Mouse (Mus musculus): Measurements from ENCODE around the gene Pcgf1. TPM values are rescaled to one million over a fixed set of nuclear protein-coding genes. Genes with fewer than 3 reads are reported as not detected.

Gene Pcgf1
- total RNA-seq, 2 experiments from 2014 or later = 11.5 to 20.3 TPM

GRCm38 (mm10) chr6:83098411-83098810 lies 20.7 kb downstream of the Pcgf1 start:
- no peak for ATAC-seq (replicated peaks; ENCODE audit: poor library complexity, severe bottlenecking)

- ATAC-seq (replicated peaks; ENCODE audit: poor library complexity, severe bottlenecking) = peak; percentile 82
Measured at GRCm38 (mm10) chr6:83101316-83101687, 23.6 kb downstream of the Pcgf1 start, which contains the start of the genes Ccdc142 and Gm42688. Ccdc142 (plus strand) TSS chr6:83101601. Gm42688 (plus strand) TSS chr6:83101617.

- ATAC-seq (replicated peaks; ENCODE audit: poor library complexity, severe bottlenecking) = peak; percentile 74
Measured at GRCm38 (mm10) chr6:83101688-83102556, 24.3 kb downstream of the Pcgf1 start.

GRCm38 (mm10) chr6:83103130-83103650 lies 25.5 kb downstream of the Pcgf1 start:
- no peak for ATAC-seq (replicated peaks; ENCODE audit: poor library complexity, severe bottlenecking)

GRCm38 (mm10) chr6:83104158-83104557 lies 26.5 kb downstream of the Pcgf1 start:
- no peak for ATAC-seq (replicated peaks; ENCODE audit: poor library complexity, severe bottlenecking)

- peak; percentile 82 for ATAC-seq (replicated peaks; ENCODE audit: poor library complexity, severe bottlenecking)
Measured at GRCm38 (mm10) chr6:83107566-83108400, 30.1 kb downstream of the Pcgf1 start.

GRCm38 (mm10) chr6:83108762-83109668 lies 31.3 kb downstream of the Pcgf1 start, which contains the start of gene Mrpl53:
Mrpl53 (plus strand) TSS chr6:83109040.
- peak; percentile 81 for ATAC-seq (replicated peaks; ENCODE audit: poor library complexity, severe bottlenecking)

GRCm38 (mm10) chr6:83111510-83112136 lies 34.0 kb downstream of the Pcgf1 start:
- ATAC-seq (replicated peaks; ENCODE audit: poor library complexity, severe bottlenecking) = no peak

- ATAC-seq (replicated peaks; ENCODE audit: poor library complexity, severe bottlenecking) = peak; percentile 91
Measured at GRCm38 (mm10) chr6:83115011-83115671, 37.5 kb downstream of the Pcgf1 start, which contains the start of gene Mogs. Mogs (plus strand) TSS chr6:83115496.

GRCm38 (mm10) chr6:83115682-83116372 lies 38.2 kb downstream of the Pcgf1 start:
- ATAC-seq (replicated peaks; ENCODE audit: poor library complexity, severe bottlenecking) = peak; percentile 5; the same call in 1 of the 2 replicates

GRCm38 (mm10) chr6:83116373-83117164 lies 38.9 kb downstream of the Pcgf1 start:
- ATAC-seq (replicated peaks; ENCODE audit: poor library complexity, severe bottlenecking) = no peak

- no peak for ATAC-seq (replicated peaks; ENCODE audit: poor library complexity, severe bottlenecking)
Measured at GRCm38 (mm10) chr6:83117165-83117438, 39.4 kb downstream of the Pcgf1 start.

GRCm38 (mm10) chr6:83117616-83118015 lies 39.9 kb downstream of the Pcgf1 start:
- ATAC-seq (replicated peaks; ENCODE audit: poor library complexity, severe bottlenecking) = no peak

- ATAC-seq (replicated peaks; ENCODE audit: poor library complexity, severe bottlenecking) = no peak
Measured at GRCm38 (mm10) chr6:83118369-83118768, 40.7 kb downstream of the Pcgf1 start.

- no peak for ATAC-seq (replicated peaks; ENCODE audit: poor library complexity, severe bottlenecking)
Measured at GRCm38 (mm10) chr6:83118825-83119733, 41.4 kb downstream of the Pcgf1 start.

GRCm38 (mm10) chr6:83119734-83120051 lies 42.0 kb downstream of the Pcgf1 start:
- no peak for ATAC-seq (replicated peaks; ENCODE audit: poor library complexity, severe bottlenecking)

Data from granulocyte monocyte progenitor cell, adult 5-6 weeks (primary cell).